ENCODE assay signal across 2 mouse cellular contexts in the genomic region with DNA sequence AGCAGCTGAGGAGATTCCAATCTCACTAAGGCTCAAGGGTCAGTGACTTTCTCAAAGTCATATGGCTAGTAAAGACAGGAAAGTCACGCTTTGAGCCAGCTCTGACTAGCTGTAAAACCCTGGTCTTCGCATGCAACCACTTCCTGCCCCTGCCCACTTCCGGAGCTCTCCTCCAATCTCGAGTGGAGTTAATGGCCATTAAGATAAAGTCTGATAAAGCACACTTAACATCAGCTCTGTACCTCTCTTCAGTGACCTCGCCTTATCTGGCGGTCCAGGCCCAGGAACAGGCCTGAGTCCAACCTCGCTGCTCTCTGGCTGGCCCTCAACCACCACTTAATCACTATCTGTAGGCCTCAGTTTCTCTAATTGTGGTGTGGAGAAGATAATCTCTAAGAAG.
A peak's percentile ranks its signal among the peaks of the same experiment; 100 is the strongest.
TF ChIP-seq lines count a peak whose summit lies in the region.

No protein-coding gene starts in this region.

TF ChIP-seq in MEL, 35 proteins besides CTCF, POLR2A, EP300 and RAD21 (continued from another document):
- TF ChIP-seq SMC3 (IDR thresholded peaks at IDR 0.05; ENCODE audit: low read depth, low read length) (0 out of 2 replicates have a peak, but pooled peaks have one; percentile 15), SIN3A (IDR thresholded peaks at IDR 0.05; ENCODE audit: low read length) (peak; percentile 21; the same call in 1 of the 2 replicates), POLR2AphosphoS5 (IDR thresholded peaks at IDR 0.05; ENCODE audit: borderline replicate concordance, low read depth, low read length) (no peak), NRF1 (IDR thresholded peaks at IDR 0.05; ENCODE audit: insufficient read depth, low read depth, low read length, poor library complexity, severe bottlenecking) (no peak), MAZ (IDR thresholded peaks at IDR 0.05; ENCODE audit: low read depth, low read length) (no peak), MYC (IDR thresholded peaks at IDR 0.05; ENCODE audit: low read depth, low read length) (no peak), GABPA (IDR thresholded peaks at IDR 0.05; ENCODE audit: low read depth, low read length) (0 out of 2 replicates have a peak, but pooled peaks have one; percentile 21), BHLHE40 (IDR thresholded peaks at IDR 0.05; ENCODE audit: borderline replicate concordance, low read depth, low read length) (peak; percentile 83), TAL1 (IDR thresholded peaks at IDR 0.05; ENCODE audit: low read length) (peak; percentile 89), CHD2 (IDR thresholded peaks at IDR 0.05; ENCODE audit: low read length) (no peak), USF2 (IDR thresholded peaks at IDR 0.05; ENCODE audit: borderline replicate concordance in 1 of 2, insufficient read depth in 1 of 2, low read depth in 1 of 2, low read length in 2 of 2) (no peak), E2F4 (IDR thresholded peaks at IDR 0.05; ENCODE audit: borderline replicate concordance, low read depth, low read length) (no peak), MYB (IDR thresholded peaks at IDR 0.05; ENCODE audit: low read depth, low read length) (peak; percentile 47; the same call in 1 of the 2 replicates), ZC3H11A (IDR thresholded peaks at IDR 0.05; ENCODE audit: low read depth, low read length) (no peak), ELF1 (IDR thresholded peaks at IDR 0.05; ENCODE audit: low read depth, low read length) (peak; percentile 71), CHD1 (IDR thresholded peaks at IDR 0.05; ENCODE audit: low read depth, low read length) (no peak), ZKSCAN1 (IDR thresholded peaks at IDR 0.05; ENCODE audit: low read depth, low read length) (no peak), ZNF384 (IDR thresholded peaks at IDR 0.05; ENCODE audit: low read depth, low read length) (no peak), POLR2AphosphoS2 (IDR thresholded peaks at IDR 0.05; ENCODE audit: low read length) (0 out of 2 replicates have a peak, but pooled peaks have one; percentile 22), TCF12 (IDR thresholded peaks at IDR 0.05; ENCODE audit: low read depth, low read length) (peak; percentile 98), NELFE (IDR thresholded peaks at IDR 0.05; ENCODE audit: low read depth, low read length) (no peak), JUND (IDR thresholded peaks at IDR 0.05; ENCODE audit: low read depth, low read length) (peak; percentile 23; the same call in 1 of the 2 replicates), UBTF (IDR thresholded peaks at IDR 0.05; ENCODE audit: borderline replicate concordance, insufficient read depth, low read depth, low read length) (no peak), RCOR1 (IDR thresholded peaks at IDR 0.05; ENCODE audit: low read depth, low read length) (peak; percentile 98), ETS1 (IDR thresholded peaks at IDR 0.05; ENCODE audit: low read depth, low read length) (peak; percentile 85), MAFK (IDR thresholded peaks at IDR 0.05; ENCODE audit: borderline replicate concordance, low read depth, low read length) (peak; percentile 54; the same call in 1 of the 2 replicates), ZMIZ1 (IDR thresholded peaks at IDR 0.05; ENCODE audit: low read depth, low read length) (no peak), USF1 (IDR thresholded peaks at IDR 0.05; ENCODE audit: low read depth, low read length) (no peak), HCFC1 (IDR thresholded peaks at IDR 0.05; ENCODE audit: low read depth, low read length) (peak; percentile 11; the same call in 1 of the 2 replicates), TBP (IDR thresholded peaks at IDR 0.05; ENCODE audit: low read depth, low read length) (no peak), KAT2A (conservative IDR thresholded peaks at IDR 0.05; ENCODE audit: low read depth, low read length) (no peak)
TF ChIP-seq in MEL: peak in this region for 18.

TF ChIP-seq in myocyte, 11 proteins besides CTCF, POLR2A, EP300 and RAD21 (continued from another document):
- TF ChIP-seq USF1 (IDR thresholded peaks at IDR 0.05; ENCODE audit: low read depth) (no peak), CEBPB (IDR thresholded peaks at IDR 0.05; ENCODE audit: insufficient read depth, poor library complexity, severe bottlenecking) (no peak), POLR2AphosphoS2 (IDR thresholded peaks at IDR 0.05; ENCODE audit: insufficient read length, low read depth) (no peak), MAX (IDR thresholded peaks at IDR 0.05; ENCODE audit: low read depth) (no peak), TCF3 (IDR thresholded peaks at IDR 0.05; ENCODE audit: insufficient read length, low read depth) (no peak)
